Mouse (Mus musculus) midbrain, embryonic 13.5 days (tissue): ENCODE data around the gene 6030468B19Rik. TPM values are rescaled to one million over a fixed set of nuclear protein-coding genes. Genes with fewer than 3 reads are reported as not detected.

Experiments
- ATAC-seq: fragments of 200-750 bp; cut with Nextera tagmentation; 2 replicates; pipeline ENCODE4 v1.8.0; 2017; ENCODE audit warnings: mild to moderate bottlenecking, moderate TSS enrichment, moderate library complexity
- H3K27ac ChIP-seq: fragments of 300-500 bp; sonication (generic); 2 replicates; pipeline ENCODE4 v1.5.1; 2015; ENCODE audit warnings: inconsistent platforms, mild to moderate bottlenecking, moderate library complexity
- H3K27me3 ChIP-seq: fragments of 300-500 bp; sonication (generic); 2 replicates; pipeline ENCODE4 v1.6.1; 2015; ENCODE audit warnings: mild to moderate bottlenecking, inconsistent platforms
- H3K36me3 ChIP-seq: fragments of 300-500 bp; sonication (generic); 2 replicates; pipeline ENCODE4 v1.6.1; 2015; ENCODE audit warnings: mild to moderate bottlenecking, inconsistent platforms
- H3K4me1 ChIP-seq: fragments of 300-500 bp; sonication (generic); replicated peaks from 2 replicates; pipeline ENCODE4 v1.6.1; 2015; ENCODE audit warnings: inconsistent platforms
- H3K4me2 ChIP-seq: fragments of 300-500 bp; sonication (generic); replicated peaks from 2 replicates; pipeline ENCODE4 v1.6.1; 2015; ENCODE audit warnings: moderate library complexity, mild to moderate bottlenecking, inconsistent platforms
- H3K4me3 ChIP-seq: fragments of 300-500 bp; sonication (generic); replicated peaks from 2 replicates; pipeline ENCODE4 v1.5.1; 2015; ENCODE audit warnings: mild to moderate bottlenecking, inconsistent platforms
- H3K9ac ChIP-seq: fragments of 300-500 bp; sonication (generic); replicated peaks from 2 replicates; pipeline ENCODE4 v1.6.1; 2015; ENCODE audit warnings: mild to moderate bottlenecking, inconsistent platforms
- H3K9me3 ChIP-seq: fragments of 300-500 bp; sonication (generic); 2 replicates; pipeline ENCODE4 v1.6.1; 2016; ENCODE audit warnings: mild to moderate bottlenecking, inconsistent platforms
- WGBS: fragments of 180-500 bp; shearing (Covaris S2); methylation state at CpG from one replicate; pipeline ENCODE4 v1.1.7; 2015; 5-methylcytosine and 5-hydroxymethylcytosine counted together
- polyA plus RNA-seq: library from polyadenylated mRNA; unstranded; fragments of >200 nt; fragmentation: Nextera tagmentation; extraction: Ambion mirVana; gene quantifications from 2 replicates; pipeline ENCODE4 v1.2.1, GENCODE M21; 2015

Gene 6030468B19Rik
- polyA plus RNA-seq, 1 experiment from 2014 or later = not detected

DNA sequence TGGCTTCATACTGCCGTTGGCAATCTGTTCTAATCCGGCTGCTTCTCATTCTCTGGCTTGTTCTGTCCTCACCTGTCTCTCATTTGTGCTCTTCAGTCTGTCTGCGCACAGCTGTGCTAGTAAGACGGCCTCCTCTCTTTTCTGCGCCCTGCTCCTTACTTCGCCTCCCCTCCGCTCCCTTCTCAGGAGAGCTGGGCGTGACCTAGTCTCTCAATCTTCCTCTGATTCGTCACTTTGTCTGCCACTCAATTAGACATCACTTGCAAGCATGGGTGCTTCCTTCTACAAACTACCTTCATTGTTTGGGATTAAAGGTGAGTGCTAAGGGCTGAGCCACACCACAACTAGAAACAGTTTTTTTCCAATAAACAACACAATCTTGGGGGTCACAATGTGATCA, 56.8 kb downstream of the 6030468B19Rik start:
- no peak overlapping the region for H3K4me2 ChIP-seq
- no peak overlapping the region for H3K4me3 ChIP-seq
- peaks cover 43% of the 10 kb centered on the region for H3K36me3 ChIP-seq
- H3K4me1 ChIP-seq = peaks cover 14% of the 10 kb centered on the region
- 93% methylated on average over 9 of the region's 9 CpGs for WGBS
- no peak for ATAC-seq
- peaks cover 8% of the 10 kb centered on the region for H3K27me3 ChIP-seq
- H3K9me3 ChIP-seq = no peaks in the 10 kb centered on the region
- H3K9ac ChIP-seq = no peak overlapping the region
- no peak overlapping the region for H3K27ac ChIP-seq

DNA sequence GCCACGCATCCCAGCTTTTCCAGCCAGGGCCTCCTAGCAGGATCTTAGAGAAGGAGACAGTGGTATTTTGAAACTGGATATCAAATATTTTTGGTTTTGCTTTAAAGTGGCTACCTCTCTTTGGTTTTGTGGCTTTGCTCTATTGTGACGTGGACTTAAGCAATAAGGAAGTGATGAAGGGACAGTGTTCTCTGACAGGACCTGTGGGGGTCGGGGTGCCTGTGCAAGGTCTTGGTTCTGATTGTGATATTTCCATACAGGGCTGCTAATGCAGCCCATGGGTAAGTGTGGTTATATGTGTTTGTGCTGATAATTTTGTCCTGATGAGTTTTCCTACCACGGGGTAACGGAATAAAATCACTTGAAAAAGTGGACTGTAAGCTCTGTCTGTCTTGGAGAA, 57.9 kb downstream of the 6030468B19Rik start:
- no peak for ATAC-seq
- Histone ChIP-seq H3K4me3 (no peak overlapping the region), H3K9ac (no peak overlapping the region), H3K27ac (no peak overlapping the region), H3K4me1 (peaks cover 3% of the 10 kb centered on the region), H3K27me3 (peaks cover 19% of the 10 kb centered on the region), H3K4me2 (no peak overlapping the region), H3K36me3 (peaks cover 43% of the 10 kb centered on the region), H3K9me3 (no peaks in the 10 kb centered on the region)
- 94% methylated on average over 5 of the region's 5 CpGs for WGBS

DNA sequence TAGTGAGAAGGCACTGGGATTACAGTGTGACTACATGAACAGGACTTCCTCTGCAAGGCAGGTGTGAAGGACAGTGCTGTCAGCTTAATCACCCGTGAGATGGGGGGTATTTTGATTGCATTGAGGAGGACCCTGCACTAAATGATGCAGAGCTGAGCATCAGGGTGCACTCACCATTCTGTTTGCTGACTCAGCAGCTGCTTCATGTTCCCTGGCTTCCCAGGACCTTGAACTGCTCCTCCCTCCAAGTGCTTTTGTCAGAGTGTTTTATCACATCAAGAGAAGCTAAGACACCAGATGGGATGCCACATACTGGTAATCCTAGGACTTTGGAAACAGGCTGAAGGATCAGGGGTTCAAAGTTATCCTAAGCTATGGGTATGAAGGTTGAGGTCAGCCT, 58.5 kb downstream of the 6030468B19Rik start:
- Histone ChIP-seq H3K9ac (0 out of 2 replicates have a peak overlapping the region, but pooled peaks have one; percentile 10), H3K4me1 (peaks cover 6% of the 10 kb centered on the region), H3K4me3 (no peak overlapping the region), H3K27me3 (peaks cover 25% of the 10 kb centered on the region), H3K4me2 (no peak overlapping the region), H3K27ac (no peak overlapping the region), H3K9me3 (no peaks in the 10 kb centered on the region), H3K36me3 (peaks cover 43% of the 10 kb centered on the region)
- no peak for ATAC-seq
- WGBS = 86% methylated on average over 1 of the region's 1 CpGs

Other genes starting within 250 kb of the 6030468B19Rik start
- 30.3 and 31.7 TPM in 2 replicates for gene Tnrc6c, start 143.4 kb upstream of the 6030468B19Rik start, polyA plus RNA-seq
- gene Tmc8, start 15.6 kb upstream of the 6030468B19Rik start, polyA plus RNA-seq = 1.3 and 1.4 TPM in 2 replicates
- gene Tmc6, start 15.5 kb upstream of the 6030468B19Rik start, polyA plus RNA-seq = 3.9 and 4.1 TPM in 2 replicates
- 0.55 and 0.70 TPM in 2 replicates for gene Gm20708, start 12.0 kb downstream of the 6030468B19Rik start, polyA plus RNA-seq
- 14.3 and 15.0 TPM in 2 replicates for gene Syngr2, start 12.0 kb downstream of the 6030468B19Rik start, polyA plus RNA-seq
- 4.1 and 4.3 TPM in 2 replicates for gene Afmid, start 28.3 kb downstream of the 6030468B19Rik start, polyA plus RNA-seq
- 34.5 and 36.2 TPM in 2 replicates for gene Tk1, start 28.4 kb downstream of the 6030468B19Rik start, polyA plus RNA-seq
- 99.1 and 105 TPM in 2 replicates for gene Birc5, start 51.6 kb downstream of the 6030468B19Rik start, polyA plus RNA-seq
- gene Tmem235, start 63.1 kb downstream of the 6030468B19Rik start, polyA plus RNA-seq = not detected in 2 replicates
- 2.6 and 3.0 TPM in 2 replicates for gene Tha1, start 75.8 kb downstream of the 6030468B19Rik start, polyA plus RNA-seq
- 8.3 and 9.3 TPM in 2 replicates for gene Socs3, start 172.4 kb downstream of the 6030468B19Rik start, polyA plus RNA-seq
- gene Pgs1, start 188.6 kb downstream of the 6030468B19Rik start, polyA plus RNA-seq = 46.0 and 50.8 TPM in 2 replicates